Mouse (Mus musculus) B cell, adult 67 days (primary cell): Measurements from ENCODE around the gene Arfgap2. TPM values are rescaled to one million over a fixed set of nuclear protein-coding genes. Genes with fewer than 3 reads are reported as not detected.

Source experiments
- total RNA-seq, 2 experiments: library from RNA; stranded (reverse); gene quantifications; 4 replicates each; pipeline ENCODE4 v1.2.4; 2023

Arfgap2 gene
- 100 to 1,000 TPM; 141 to 161 TPM for total RNA-seq

DNA sequence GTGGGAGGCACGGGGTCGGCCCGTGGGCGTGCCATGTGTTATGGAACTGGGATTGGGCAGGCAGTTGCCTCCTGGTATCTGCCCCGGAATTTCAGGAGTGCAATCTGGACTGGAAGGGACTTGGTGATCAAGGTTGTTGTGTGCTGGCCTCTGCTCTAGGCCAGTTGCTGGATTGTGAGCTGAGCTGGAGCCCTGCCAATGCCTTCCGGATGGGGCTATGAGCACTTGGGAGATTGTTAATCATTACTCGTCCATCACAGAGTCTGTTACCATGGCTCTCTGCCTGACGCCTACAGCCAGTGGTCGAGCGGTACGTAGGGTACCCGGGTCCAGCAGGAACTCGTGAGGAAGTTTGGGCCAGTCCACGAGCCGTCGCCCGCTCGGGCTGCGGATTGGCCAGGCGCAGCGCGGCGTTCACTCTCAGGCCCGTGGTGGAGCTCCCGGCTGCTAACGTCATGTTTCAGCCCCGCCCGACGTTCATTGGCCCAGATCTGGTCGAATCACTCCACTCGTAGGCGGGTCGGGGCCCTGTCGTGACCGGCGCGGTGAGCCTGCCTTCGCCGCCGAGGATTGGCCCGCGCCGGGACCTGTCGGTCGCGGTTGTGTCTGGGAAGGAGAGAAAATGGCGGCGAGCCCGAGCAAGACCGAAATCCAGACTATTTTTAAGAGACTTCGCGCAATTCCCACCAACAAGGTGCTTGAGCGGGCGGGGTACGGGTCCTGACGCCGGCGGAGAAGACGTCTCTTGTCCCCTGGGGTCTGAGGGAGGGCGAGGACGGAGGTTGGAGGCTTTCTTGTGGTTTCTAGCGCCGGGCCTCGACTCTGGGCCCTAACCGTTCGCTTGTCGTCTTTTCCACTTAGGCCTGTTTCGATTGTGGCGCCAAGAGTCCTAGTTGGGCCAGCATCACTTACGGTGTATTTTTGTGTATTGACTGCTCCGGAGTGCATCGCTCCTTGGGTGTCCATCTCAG lies at the start of gene Arfgap2:
Gene Arfgap2, plus strand, starts transcription at position 264 of the 971 bp plus-strand sequence.

GRCm38 (mm10) chr2:91236601-91237510 lies 27.9 kb upstream of the Arfgap2 start, which contains the start of gene Ddb2:
Gene Ddb2, minus strand, starts transcription at chr2:91236982.

GRCm38 (mm10) chr2:91255661-91256150 lies 9.1 kb upstream of the Arfgap2 start, which contains the start of gene Pacsin3:
Gene Pacsin3, plus strand, starts transcription at chr2:91255954.

Other genes starting within 250 kb of the Arfgap2 start
- gene Rapsn, start 229.4 kb upstream of the Arfgap2 start, total RNA-seq: under 1 TPM in 1 of 2 experiments, not detected in 1; 0.50 TPM
- gene Psmc3, start 211.0 kb upstream of the Arfgap2 start, total RNA-seq: 100 to 1,000 TPM; 106 to 137 TPM
- gene Slc39a13, start 194.6 kb upstream of the Arfgap2 start, total RNA-seq: 10 to 100 TPM; 22.8 to 29.1 TPM
- gene Spi1, start 182.6 kb upstream of the Arfgap2 start, total RNA-seq: 100 to 1,000 TPM; 114 to 122 TPM
- gene Mybpc3, start 146.8 kb upstream of the Arfgap2 start, total RNA-seq: 1 to 10 TPM in 1 of 2 experiments, under 1 TPM in 1; 0.98 to 1.4 TPM
- 100 to 1,000 TPM; 123 to 125 TPM for gene Madd, start 81.1 kb upstream of the Arfgap2 start, total RNA-seq
- 1 to 10 TPM in 1 of 2 experiments, under 1 TPM in 1; 0.93 to 2.6 TPM for gene Nr1h3, start 62.1 kb upstream of the Arfgap2 start, total RNA-seq
- gene Acp2, start 62.1 kb upstream of the Arfgap2 start, total RNA-seq: 1 to 10 TPM; 4.5 to 5.1 TPM
- 10 to 100 TPM; 43.1 to 48.0 TPM for gene Ddb2, start 28.0 kb upstream of the Arfgap2 start, total RNA-seq
- gene Pacsin3, start 9.0 kb upstream of the Arfgap2 start, total RNA-seq: 1 to 10 TPM in 1 of 2 experiments, not detected in 1; 1.9 TPM
- gene 1110051M20Rik, start 179.7 kb downstream of the Arfgap2 start, total RNA-seq: 1 to 10 TPM; 6.7 to 6.9 TPM
- under 1 TPM; 0.06 to 0.12 TPM for gene Lrp4, start 192.5 kb downstream of the Arfgap2 start, total RNA-seq